Comparison of ENCODE assay signal across 23 mouse cellular contexts in the genomic region with DNA sequence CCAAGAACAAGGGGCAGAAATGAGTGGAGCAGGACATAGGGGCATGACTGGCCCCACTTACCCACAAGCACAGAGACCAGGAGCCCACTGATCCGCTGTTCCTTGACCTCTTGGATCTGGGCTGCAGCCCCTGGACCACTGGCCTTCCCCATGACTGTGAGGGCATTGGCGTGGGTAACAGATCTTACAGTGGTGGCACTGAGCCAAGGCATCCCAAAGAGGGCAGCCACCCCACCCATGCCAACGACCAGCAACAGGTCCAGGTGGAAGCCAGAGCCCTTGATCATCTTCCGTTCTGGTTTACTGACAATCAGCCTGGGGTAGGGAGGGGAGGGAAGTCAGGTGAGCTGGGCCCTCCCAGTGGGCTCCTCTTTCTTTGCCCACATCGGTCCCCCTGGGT. TPM values are rescaled to one million over a fixed set of nuclear protein-coding genes. Genes with fewer than 3 reads are reported as not detected.
DNase-seq lines count a peak whose midpoint lies in the region; ATAC-seq and TF ChIP-seq lines count a peak whose summit lies in the region.
"Had no signal": no experiment of that assay in that cellular context is flagged by ENCODE, and none has a peak within 500 bp of the region (broad histone marks: within the 10 kb centered on the region; RNA-seq: fewer than 3 reads in every experiment).

No protein-coding gene starts in this region.

- no peak overlapping the region for H3K9ac ChIP-seq in liver, embryonic 15.5 days
- H3K9ac ChIP-seq: forebrain, postnatal 0 days; hindbrain, embryonic 14.5 days had no signal

- H3K27ac ChIP-seq in bone marrow, adult 2 months (ENCODE audit: control insufficient read depth, insufficient read depth, low read depth, low read length, poor library complexity) = no peak overlapping the region
- peak overlapping the region; percentile 64 for H3K27ac ChIP-seq in liver, embryonic 15.5 days (replicated peaks)
- no peak overlapping the region for H3K27ac ChIP-seq in kidney, adult 2 months (ENCODE audit: insufficient read depth, low read depth, low read length)
- H3K27ac ChIP-seq: heart, embryonic 10.5 days; hindbrain, embryonic 14.5 days; limb, embryonic 13.5 days had no signal

- peaks cover 36% of the 10 kb centered on the region for H3K27me3 ChIP-seq in liver, embryonic 15.5 days
- no peaks in the 10 kb centered on the region for H3K27me3 ChIP-seq in kidney, adult 2 months (replicated peaks; ENCODE audit: control insufficient read depth, insufficient read depth, low read length)

- 55% methylated on average over 5 of the region's 5 CpGs for WGBS in bone marrow, adult 2 months
- WGBS in liver, embryonic 15.5 days (ENCODE audit: insufficient replicate concordance) = 49% methylated on average over 5 of the region's 5 CpGs
- 47% methylated on average over 5 of the region's 5 CpGs for WGBS in kidney, adult 2 months

- H3K9me3 ChIP-seq in liver, embryonic 15.5 days (replicated peaks) = no peaks in the 10 kb centered on the region
- H3K9me3 ChIP-seq: forebrain, embryonic 10.5 days; heart, embryonic 10.5 days; limb, embryonic 13.5 days had no signal

- H3K4me1 ChIP-seq in bone marrow, adult 2 months (ENCODE audit: control insufficient read depth, insufficient read depth, low read length) = no peaks in the 10 kb centered on the region; the same call in 1 of the 2 replicates
- peaks cover 86% of the 10 kb centered on the region for H3K4me1 ChIP-seq in liver, embryonic 15.5 days (replicated peaks)
- no peaks in the 10 kb centered on the region for H3K4me1 ChIP-seq in kidney, adult 2 months (ENCODE audit: control insufficient read depth, insufficient read depth, low read length)
- H3K4me1 ChIP-seq: heart, embryonic 10.5 days had no signal

- H3K4me3 ChIP-seq in bone marrow, adult 2 months (replicated peaks; ENCODE audit: control insufficient read depth, low read depth, low read length) = no peak overlapping the region
- peak overlapping the region; percentile 14; the same call in 1 of the 2 replicates for H3K4me3 ChIP-seq in liver, embryonic 15.5 days (replicated peaks)
- H3K4me3 ChIP-seq in kidney, adult 2 months (ENCODE audit: insufficient read depth, low read depth, low read length) = no peak overlapping the region
- H3K4me3 ChIP-seq: forebrain, embryonic 10.5 days; heart, embryonic 10.5 days; limb, embryonic 13.5 days had no signal

- TF ChIP-seq POLR2A in bone marrow, adult 2 months (IDR thresholded peaks at IDR 0.05; ENCODE audit: borderline replicate concordance, control insufficient read depth, low read depth, low read length) = peak; percentile 17; the same call in 1 of the 2 replicates
- no peak for TF ChIP-seq POLR2A in kidney, adult 2 months (IDR thresholded peaks at IDR 0.05; ENCODE audit: low read depth, low read length)

- no peak for TF ChIP-seq CTCF in bone marrow, adult 2 months (IDR thresholded peaks at IDR 0.05; ENCODE audit: control insufficient read depth, insufficient read depth, low read length)
- no peak for TF ChIP-seq CTCF in kidney, adult 2 months (conservative IDR thresholded peaks at IDR 0.05; ENCODE audit: insufficient read depth, insufficient read length, low read depth, low read length)

- peak overlapping the region; percentile 79; the same call in 1 of the 2 replicates for H3K4me2 ChIP-seq in liver, embryonic 15.5 days
- H3K4me2 ChIP-seq: hindbrain, embryonic 14.5 days; limb, embryonic 13.5 days had no signal

- no peak for ATAC-seq in liver, embryonic 15.5 days (ENCODE audit: insufficient read depth)
- ATAC-seq: forebrain, postnatal 0 days; intestine, postnatal 0 days; Patski had no signal

- H3K36me3 ChIP-seq in liver, embryonic 15.5 days (replicated peaks) = peaks cover 93% of the 10 kb centered on the region
- no peaks in the 10 kb centered on the region for H3K36me3 ChIP-seq in kidney, adult 2 months (ENCODE audit: control insufficient read depth, insufficient read depth, low read length)
- H3K36me3 ChIP-seq: forebrain, embryonic 10.5 days; limb, embryonic 13.5 days had no signal

- peak; percentile 58 for DNase-seq in cerebellum, adult 9-10 months
- no peak for DNase-seq in cerebellum, postnatal 4 days (ENCODE audit: low spot score in 2 of 2)
- DNase-seq in heart, adult 11 months = peak; percentile 86
- no peak for DNase-seq in heart, postnatal 4 days
- DNase-seq in kidney, adult 2 months = no peak
- DNase-seq: adrenal gland, postnatal 10 days; forebrain, postnatal 0 days; gastrocnemius, postnatal 10 days; kidney, postnatal 14 days; lung, adult 18-20 months; lung, postnatal 14 days; midbrain, embryonic 14.5 days; thymus, postnatal 4 days had no signal

RNA-seq across cellular contexts. Expression of a gene that starts 13.6 kb away (rescaled TPM):
- 10 to 100 TPM in 1 of 2 experiments, 1 to 10 TPM in 1; 7.2 to 22.1 TPM for total RNA-seq in heart, postnatal 4 days (2021)
- 762 and 950 TPM in 2 replicates for polyA plus RNA-seq in bone marrow, adult 2 months (2011; ENCODE audit: insufficient read depth, insufficient read length, low replicate concordance, missing spikeins)
- 1,073 and 1,204 TPM in 2 replicates for polyA plus RNA-seq in liver, embryonic 15.5 days (2015; fragmentation: Nextera tagmentation; extraction: Ambion mirVana)
- 79.5 and 90.6 TPM in 2 replicates for polyA plus RNA-seq in kidney, adult 2 months (2012; rRNA removed)
- polyA plus RNA-seq: Patski had no signal

RNA-seq across cellular contexts. Expression of a gene that starts 32.8 kb away (rescaled TPM):
- 10 to 100 TPM; 81.9 to 89.3 TPM for total RNA-seq in heart, postnatal 4 days (2021)
- 95.0 and 126 TPM in 2 replicates for polyA plus RNA-seq in bone marrow, adult 2 months (2011; ENCODE audit: insufficient read depth, insufficient read length, low replicate concordance, missing spikeins)
- 50.9 and 55.2 TPM in 2 replicates for polyA plus RNA-seq in liver, embryonic 15.5 days (2015; fragmentation: Nextera tagmentation; extraction: Ambion mirVana)
- 27.0 and 30.3 TPM in 2 replicates for polyA plus RNA-seq in kidney, adult 2 months (2012; rRNA removed)

RNA-seq across cellular contexts. Expression of a gene that starts 40.8 kb away (rescaled TPM):
- 1 to 10 TPM in 1 of 2 experiments, under 1 TPM in 1; 0.50 to 1.9 TPM for total RNA-seq in heart, postnatal 4 days (2021)
- polyA plus RNA-seq in bone marrow, adult 2 months (2011; ENCODE audit: insufficient read depth, insufficient read length, low replicate concordance, missing spikeins) = 2.3 and 3.2 TPM in 2 replicates
- polyA plus RNA-seq in liver, embryonic 15.5 days (2015; fragmentation: Nextera tagmentation; extraction: Ambion mirVana) = 2.2 and 2.4 TPM in 2 replicates
- polyA plus RNA-seq in kidney, adult 2 months (2012; rRNA removed) = 2.6 and 3.4 TPM in 2 replicates
- total RNA-seq: granulocyte monocyte progenitor cell, adult 5-6 weeks; monocyte, adult 5-6 weeks had no signal

RNA-seq across cellular contexts. Expression of a gene that starts 55.4 kb away (rescaled TPM):
- 100 to 1,000 TPM; 161 to 165 TPM for total RNA-seq in heart, postnatal 4 days (2021)
- polyA plus RNA-seq in bone marrow, adult 2 months (2011; ENCODE audit: insufficient read depth, insufficient read length, low replicate concordance, missing spikeins) = 207 and 269 TPM in 2 replicates
- 451 and 525 TPM in 2 replicates for polyA plus RNA-seq in liver, embryonic 15.5 days (2015; fragmentation: Nextera tagmentation; extraction: Ambion mirVana)
- 1,128 and 1,486 TPM in 2 replicates for polyA plus RNA-seq in kidney, adult 2 months (2012; rRNA removed)

RNA-seq across cellular contexts. Expression of a gene that starts 55.9 kb away (rescaled TPM):
- total RNA-seq in heart, postnatal 4 days (2021) = 10 to 100 TPM; 36.8 to 39.4 TPM
- polyA plus RNA-seq in bone marrow, adult 2 months (2011; ENCODE audit: insufficient read depth, insufficient read length, low replicate concordance, missing spikeins) = 18.3 and 30.4 TPM in 2 replicates
- polyA plus RNA-seq in liver, embryonic 15.5 days (2015; fragmentation: Nextera tagmentation; extraction: Ambion mirVana) = 3.8 and 4.6 TPM in 2 replicates
- 28.0 TPM in 2 replicates for polyA plus RNA-seq in kidney, adult 2 months (2012; rRNA removed)

Comparison
In these comparisons a context has a peak if more than half of its experiments do, and no peak if none do; other contexts are left out.
1. DNase-seq: peak in cerebellum, adult 9-10 months (single experiment) and heart, adult 11 months (single experiment); none in cerebellum, postnatal 4 days (0 of 2), heart, postnatal 4 days (single experiment) and kidney, adult 2 months (single experiment).